Mouse (Mus musculus): ENCODE data around the gene Itpkb.

Itpkb gene

DNA sequence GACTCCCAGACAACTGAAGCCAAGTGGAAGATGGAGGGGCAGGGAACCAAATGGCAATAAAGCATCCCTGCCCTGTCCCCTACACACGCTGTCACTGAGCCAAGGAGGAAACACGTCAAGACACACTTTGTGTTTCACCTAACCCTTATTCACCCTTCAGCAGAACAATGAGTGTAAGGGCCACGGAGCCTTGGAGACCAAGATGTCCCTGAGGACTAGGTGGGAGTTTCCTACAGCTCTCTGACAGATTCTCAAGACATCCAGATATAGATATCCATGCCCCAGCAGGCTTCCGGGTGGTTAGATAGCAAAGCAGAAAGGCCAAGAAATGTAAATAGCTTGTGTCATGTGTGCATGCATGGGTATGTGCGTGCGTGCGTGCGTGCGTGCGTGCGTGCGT is 63.6 kb downstream of the Itpkb start:
- in situ Hi-C loops (cut with MboI) = no loop called here

GRCm38 (mm10) chr1:180397734-180398133 is 67.4 kb downstream of the Itpkb start:
- in situ Hi-C loops (cut with MboI) = no loop called here

DNA sequence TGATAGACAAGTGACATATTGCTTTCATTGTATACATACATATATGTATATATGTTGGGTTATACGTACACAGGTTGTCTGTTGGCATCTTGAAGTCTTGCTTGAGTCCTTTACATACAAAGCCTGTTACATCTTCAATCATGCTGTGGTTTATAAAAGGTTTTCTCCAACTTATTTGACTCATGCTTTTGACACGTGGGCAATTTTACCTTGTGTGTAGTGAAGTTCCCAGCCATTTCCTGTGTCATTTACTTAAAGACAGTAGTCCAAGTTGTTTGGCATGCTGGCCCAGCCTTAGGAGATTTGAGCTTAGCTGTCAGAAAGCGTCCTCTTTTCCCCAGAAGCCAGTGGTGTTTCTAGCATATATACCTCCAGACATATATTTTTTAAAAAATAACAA is 68.2 kb downstream of the Itpkb start:
- in situ Hi-C loops (cut with MboI) = no loop called here

DNA sequence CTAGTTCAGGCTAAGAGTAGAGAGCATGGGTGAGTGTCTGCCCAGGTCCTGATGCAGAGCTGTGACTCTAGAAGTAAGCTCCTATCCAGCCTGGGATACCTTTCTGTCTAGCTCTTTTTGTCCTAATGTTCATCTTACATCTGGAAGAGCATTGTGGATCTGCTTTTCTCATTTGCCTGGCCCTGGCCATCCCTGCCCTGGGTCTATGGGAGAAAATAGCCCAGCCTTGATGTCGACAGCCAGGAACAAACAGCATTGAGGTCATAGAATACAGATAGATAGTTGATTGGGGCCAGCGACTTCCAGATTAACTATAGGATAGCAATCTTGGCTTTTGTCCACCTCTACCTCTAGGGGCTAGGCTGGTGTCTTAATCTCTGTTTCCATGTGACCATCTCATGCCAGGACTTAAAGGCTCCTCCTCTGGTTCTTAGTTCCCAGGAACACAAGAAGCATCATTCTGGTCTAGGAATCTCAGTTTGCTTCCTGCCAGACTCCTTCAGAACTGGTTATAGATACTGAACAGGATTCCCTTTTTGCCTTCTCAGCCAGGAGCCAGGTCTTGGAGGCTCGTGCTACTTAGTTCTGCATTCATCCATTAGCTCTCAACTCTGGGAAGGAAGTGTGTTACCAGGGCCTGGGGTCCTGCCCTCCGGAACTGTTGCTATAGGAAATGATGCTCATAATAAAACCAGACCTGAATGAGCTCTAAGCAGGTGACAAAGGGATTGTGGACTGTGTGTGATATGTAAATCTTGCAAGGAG is 70.6 kb downstream of the Itpkb start:
- in situ Hi-C loops (cut with MboI) = no loop called here

DNA sequence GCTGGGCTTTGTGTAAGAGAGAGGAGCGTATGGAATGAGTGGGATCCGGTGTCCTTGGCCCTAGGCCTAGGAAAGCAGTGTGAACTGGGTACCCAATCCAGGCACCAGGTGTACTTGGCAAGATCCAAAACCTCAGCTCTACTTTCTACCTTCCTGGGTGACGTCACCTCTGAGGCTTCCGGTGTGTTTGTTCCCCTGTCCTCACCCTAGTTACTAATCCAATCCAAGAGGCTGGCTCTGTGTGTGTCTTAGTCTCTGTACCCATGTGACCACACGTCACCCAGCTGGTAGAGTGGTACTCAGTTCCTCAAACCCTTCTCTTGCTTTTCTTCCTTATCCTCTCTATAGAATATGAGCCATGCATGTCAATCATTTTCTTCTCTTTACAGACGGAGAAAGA is 71.4 kb downstream of the Itpkb start:
- in situ Hi-C loops (cut with MboI) = no loop called here

- in situ Hi-C loops (cut with MboI) = no loop called here
These were observed 72.3 kb downstream of the Itpkb start for GRCm38 (mm10) chr1:180402481-180403081.

GRCm38 (mm10) chr1:180403357-180403693 is 73.0 kb downstream of the Itpkb start:
- in situ Hi-C loops (cut with MboI) = no loop called here

- in situ Hi-C loops (cut with MboI) = no loop called here
These were observed 73.7 kb downstream of the Itpkb start for GRCm38 (mm10) chr1:180403694-180404606.

DNA sequence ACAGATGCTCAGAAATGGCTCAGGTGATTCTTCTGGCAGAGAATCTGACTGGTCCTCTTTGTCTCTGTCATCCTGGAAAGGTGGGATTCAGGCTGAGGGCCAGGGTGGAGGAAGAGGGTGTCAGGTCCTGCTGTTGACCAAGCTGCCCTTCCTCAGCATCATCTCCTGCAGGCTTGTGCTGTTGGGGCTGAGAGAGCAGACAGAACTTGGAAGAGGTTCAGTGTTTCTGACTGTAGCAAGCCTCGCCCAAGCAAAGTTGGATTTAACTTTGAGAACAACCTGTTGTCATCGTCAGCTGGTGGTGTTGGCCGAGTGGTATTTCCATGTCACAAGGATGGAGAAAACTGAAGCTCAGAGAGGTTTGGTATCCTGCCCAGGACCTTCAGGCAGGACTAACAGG is 74.4 kb downstream of the Itpkb start:
- in situ Hi-C loops (cut with MboI) = loop anchor here (5.0 kb wide), 1 partner anchor 127 kb away; no protein-coding TSS in a partner anchor

- in situ Hi-C loops (cut with MboI) = loop anchor here (5.0 kb wide), 1 partner anchor 128 kb away; no protein-coding TSS in a partner anchor
These were observed 75.5 kb downstream of the Itpkb start for GRCm38 (mm10) chr1:180405576-180406335.

DNA sequence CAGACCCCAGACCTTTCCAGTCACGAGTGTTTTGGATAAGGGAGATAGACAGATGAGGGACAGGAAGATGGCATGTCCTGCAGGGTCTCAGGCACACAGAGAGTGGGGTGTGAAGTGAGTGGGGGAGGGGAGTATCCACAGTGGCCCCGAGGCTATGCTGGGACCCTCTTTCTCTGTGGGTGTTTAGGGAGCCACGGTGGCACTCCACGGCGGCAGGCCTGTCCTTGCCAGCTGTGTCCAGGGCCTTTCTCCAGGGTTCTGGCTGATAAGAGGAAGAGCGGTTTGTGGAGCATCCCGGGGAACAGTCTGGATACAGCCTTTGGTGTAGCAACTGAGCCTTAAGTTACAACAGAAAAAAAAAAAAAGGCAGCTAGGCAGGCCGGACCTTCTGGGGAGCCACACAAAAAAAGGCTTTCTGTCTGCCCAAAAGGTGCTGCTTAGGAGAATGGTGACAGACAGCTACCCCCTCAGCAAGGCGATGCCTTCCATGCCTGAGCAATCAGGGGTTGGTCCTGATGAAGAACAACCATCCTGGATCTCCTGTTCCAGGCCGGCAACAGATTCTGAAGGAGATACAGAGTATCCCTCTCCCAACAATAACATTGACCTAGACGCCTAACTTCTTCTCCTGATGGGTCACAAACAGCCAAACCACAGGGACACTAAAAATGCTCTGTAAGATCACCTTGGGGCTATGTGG is 76.2 kb downstream of the Itpkb start:
- in situ Hi-C loops (cut with MboI) = loop anchor here (5.0 kb wide), 1 partner anchor 129 kb away; no protein-coding TSS in a partner anchor

DNA sequence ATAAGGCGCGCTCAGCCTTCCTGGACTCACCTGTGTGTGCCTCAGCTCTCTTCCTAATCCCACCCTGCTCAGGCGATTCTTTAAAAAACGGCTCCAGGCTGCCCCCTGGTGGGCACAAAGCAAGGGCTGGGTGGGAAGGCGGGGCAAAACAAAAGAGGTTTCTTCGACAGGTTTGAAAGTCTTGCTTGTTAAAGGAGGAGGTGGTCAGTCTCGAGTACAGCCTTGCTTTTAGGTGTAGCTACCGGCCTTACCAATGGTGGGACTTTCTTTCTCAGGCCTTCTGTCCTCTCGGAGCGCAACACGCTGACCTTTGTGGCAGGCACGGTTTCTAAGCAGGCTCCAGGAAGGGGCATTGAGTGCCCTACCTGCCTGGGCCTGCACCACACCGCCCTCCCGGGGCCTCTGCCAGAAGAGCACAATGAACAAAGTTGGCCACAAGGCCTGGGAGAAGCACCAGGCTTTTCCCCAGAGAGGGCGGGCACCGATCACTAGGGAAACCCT is 76.9 kb downstream of the Itpkb start:
- in situ Hi-C loops (cut with MboI) = loop anchor here (5.0 kb wide), 1 partner anchor 130 kb away; no protein-coding TSS in a partner anchor

- in situ Hi-C loops (cut with MboI) = loop anchor here (5.0 kb wide), 1 partner anchor 131 kb away; no protein-coding TSS in a partner anchor
These were observed 77.7 kb downstream of the Itpkb start for GRCm38 (mm10) chr1:180407727-180408719.

DNA sequence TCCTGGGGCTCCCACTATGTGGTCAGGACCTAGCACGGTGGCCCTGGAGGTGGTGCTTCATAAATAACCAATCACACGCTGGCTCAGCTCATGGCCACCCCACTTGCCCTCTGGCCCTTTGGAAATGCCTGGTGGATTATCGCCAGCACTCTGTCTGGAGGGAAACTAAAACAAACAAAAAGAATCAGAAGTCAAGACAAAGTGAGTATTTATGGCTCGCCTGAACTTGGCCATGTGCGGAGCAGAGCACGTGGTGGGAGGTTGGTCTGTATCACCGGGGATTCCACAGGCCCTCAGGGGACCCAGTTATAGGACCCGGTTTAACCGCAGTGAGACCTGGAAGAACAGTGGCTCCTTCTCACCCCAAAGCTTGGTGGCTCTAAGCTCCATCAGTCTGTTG is 78.5 kb downstream of the Itpkb start:
- in situ Hi-C loops (cut with MboI) = loop anchor here (5.0 kb wide), 1 partner anchor 132 kb away; no protein-coding TSS in a partner anchor

DNA sequence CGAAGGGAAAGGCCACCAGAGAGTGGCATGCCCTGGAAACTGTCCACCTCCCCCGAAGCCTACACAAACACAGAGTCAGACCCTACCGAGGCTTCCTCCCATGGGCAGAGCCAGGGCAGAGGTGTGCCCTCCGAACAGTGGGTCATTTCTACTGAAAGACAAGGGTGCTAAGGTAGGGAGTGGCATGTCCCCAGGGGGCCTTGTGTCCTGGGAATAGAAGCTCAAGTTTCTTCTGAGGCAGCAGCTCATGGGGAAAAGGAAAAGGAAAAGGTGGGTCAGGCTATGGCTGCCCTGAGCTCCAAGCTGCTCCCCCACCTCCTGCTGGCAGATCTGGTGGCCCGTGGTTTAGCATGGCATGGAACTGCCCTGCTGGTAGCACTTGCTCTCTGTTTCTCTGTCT is 79.5 kb downstream of the Itpkb start:
- in situ Hi-C loops (cut with MboI) = loop anchor here (5.0 kb wide), 1 partner anchor 132 kb away; no protein-coding TSS in a partner anchor

GRCm38 (mm10) chr1:180410306-180410705 is 80.0 kb downstream of the Itpkb start:
- in situ Hi-C loops (cut with MboI) = no loop called here

- in situ Hi-C loops (cut with MboI) = no loop called here
These were observed 84.8 kb downstream of the Itpkb start for GRCm38 (mm10) chr1:180415064-180415463.

GRCm38 (mm10) chr1:180415836-180416235 is 85.6 kb downstream of the Itpkb start:
- in situ Hi-C loops (cut with MboI) = no loop called here

- in situ Hi-C loops (cut with MboI) = no loop called here
These were observed 86.8 kb downstream of the Itpkb start for GRCm38 (mm10) chr1:180417118-180417517.

All from mature B cell (primary cell).